Mouse (Mus musculus) adrenal gland, adult 2 months (tissue): Measurements from ENCODE around the gene Gtf3c2. TPM values are rescaled to one million over a fixed set of nuclear protein-coding genes. Genes with fewer than 3 reads are reported as not detected.

Experiments used
- DNase-seq: peaks from one replicate; pipeline ENCODE4 v3.0.0; 2021
- polyA plus RNA-seq: library from polyadenylated mRNA; depleted of rRNA; stranded (reverse); fragments of >200 nt; gene quantifications from 2 replicates; pipeline ENCODE4 v1.2.3, GENCODE M21; 2012
- total RNA-seq, 2 experiments: library from RNA; stranded (reverse); gene quantifications; 2 replicates each; pipeline ENCODE4 v1.2.3; 2021

Gtf3c2 gene
- total and polyA plus RNA-seq, 3 experiments: 47.8 to 67.4 (median 51.9) TPM

GRCm38 (mm10) chr5:31198170-31198569, 18.2 kb upstream of the Gtf3c2 start:
- DNase-seq: peak; percentile 17

GRCm38 (mm10) chr5:31197072-31197471, 17.1 kb upstream of the Gtf3c2 start:
- no peak for DNase-seq

GRCm38 (mm10) chr5:31196207-31196606, 16.3 kb upstream of the Gtf3c2 start:
- peak; percentile 38 for DNase-seq

- DNase-seq: no peak
Measured at GRCm38 (mm10) chr5:31195671-31196070, 15.7 kb upstream of the Gtf3c2 start.

- DNase-seq: no peak
Measured at GRCm38 (mm10) chr5:31194486-31195485, 14.8 kb upstream of the Gtf3c2 start.

GRCm38 (mm10) chr5:31193631-31194281, 13.8 kb upstream of the Gtf3c2 start:
- no peak for DNase-seq

GRCm38 (mm10) chr5:31192939-31193630, 13.1 kb upstream of the Gtf3c2 start, which contains the start of the genes Snx17 and Eif2b4:
TSS of gene Snx17 (plus strand) at chr5:31193227.
TSS of gene Eif2b4 (minus strand) at chr5:31193430.
- peak; percentile 100 for DNase-seq

GRCm38 (mm10) chr5:31192045-31192938, 12.3 kb upstream of the Gtf3c2 start:
- DNase-seq: no peak

GRCm38 (mm10) chr5:31190201-31190600, 10.3 kb upstream of the Gtf3c2 start:
- DNase-seq: no peak

- DNase-seq: no peak
Measured at GRCm38 (mm10) chr5:31188223-31188840, 8.4 kb upstream of the Gtf3c2 start.

- DNase-seq: no peak
Measured at GRCm38 (mm10) chr5:31183678-31184077, 3.7 kb upstream of the Gtf3c2 start.

GRCm38 (mm10) chr5:31181183-31181770, 1.3 kb upstream of the Gtf3c2 start:
- DNase-seq: no peak

GRCm38 (mm10) chr5:31179301-31179765, 611 bp downstream of the Gtf3c2 start:
- no peak for DNase-seq

GRCm38 (mm10) chr5:31168630-31169029, 11.3 kb downstream of the Gtf3c2 start:
- DNase-seq: no peak

GRCm38 (mm10) chr5:31164878-31165277, 15.1 kb downstream of the Gtf3c2 start:
- DNase-seq: no peak

GRCm38 (mm10) chr5:31162462-31162861, 17.5 kb downstream of the Gtf3c2 start:
- DNase-seq: no peak

- DNase-seq: peak; percentile 88
Measured at GRCm38 (mm10) chr5:31154152-31154553, 25.8 kb downstream of the Gtf3c2 start, which contains the start of gene Mpv17. TSS of gene Mpv17 (minus strand) at chr5:31154251.

- DNase-seq: no peak
Measured at GRCm38 (mm10) chr5:31153516-31154151, 26.3 kb downstream of the Gtf3c2 start.

GRCm38 (mm10) chr5:31151746-31152145, 28.2 kb downstream of the Gtf3c2 start:
- DNase-seq: peak; percentile 65

GRCm38 (mm10) chr5:31149781-31150180, 30.2 kb downstream of the Gtf3c2 start:
- peak; percentile 75 for DNase-seq
